Mouse (Mus musculus) adrenal gland, postnatal 36 days (tissue): Measurements from ENCODE around the gene Cltb. TPM values are rescaled to one million over a fixed set of nuclear protein-coding genes. Genes with fewer than 3 reads are reported as not detected.

Experiments
- DNase-seq, 2 experiments: peaks; one replicate each; pipeline ENCODE4 v3.0.0; 2021; ENCODE audit warnings: mixed read lengths in 1 of 2
- total RNA-seq, 2 experiments: library from RNA; stranded (reverse); gene quantifications; 2 replicates each; pipeline ENCODE4 v1.2.3; 2021

The Cltb gene
- total RNA-seq, 2 experiments from 2014 or later: 79.2 to 155 TPM

DNA sequence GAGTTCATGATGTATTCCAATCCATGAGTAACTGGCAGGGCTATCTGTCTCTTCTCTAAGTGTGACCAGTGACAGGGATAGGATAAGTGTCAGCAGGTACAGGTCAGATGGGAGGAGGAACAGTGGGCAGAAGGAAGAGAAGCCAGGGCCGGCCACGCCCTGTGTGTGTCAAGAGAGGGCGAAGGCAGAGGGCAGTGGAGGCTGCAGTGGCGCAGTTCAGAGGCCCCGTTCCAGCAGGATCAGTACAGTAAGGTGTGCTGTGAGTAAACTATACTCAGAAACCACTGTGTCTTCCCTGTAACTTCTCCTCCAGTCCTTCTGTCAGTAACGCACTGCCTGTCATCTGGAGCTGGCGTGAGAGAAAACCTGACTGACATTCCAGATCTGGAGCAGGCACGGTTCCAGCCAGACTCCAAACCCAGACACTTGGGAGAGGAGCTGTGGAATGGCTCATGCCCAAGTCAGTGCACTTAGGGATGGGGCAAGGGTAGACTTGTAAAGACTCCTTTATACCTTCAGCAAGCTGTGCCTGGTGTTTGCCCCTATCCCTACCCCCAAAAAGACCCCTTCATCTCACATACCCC is 14.9 kb downstream of the Cltb start:
- DNase-seq: no peak

DNA sequence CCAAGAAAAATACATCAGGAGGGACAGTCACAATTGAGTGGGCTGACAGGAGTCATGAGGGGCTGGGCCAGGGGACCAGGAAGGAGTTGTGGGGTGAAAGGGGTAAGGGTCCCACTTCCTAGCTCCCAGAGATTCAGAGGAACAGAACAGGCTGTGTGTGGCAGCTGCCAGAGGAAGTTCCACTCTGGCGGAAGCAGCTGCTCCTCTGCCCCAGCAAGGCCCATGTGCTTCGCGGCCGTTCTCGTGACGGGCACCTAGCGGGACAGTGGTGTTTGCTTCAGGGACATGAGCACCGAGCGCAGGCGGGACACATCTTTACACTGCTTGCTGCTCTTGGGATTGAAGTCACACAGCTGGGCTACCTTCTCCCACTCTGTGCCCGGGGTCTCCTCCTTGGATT is 17.5 kb downstream of the Cltb start:
- DNase-seq: no peak

DNA sequence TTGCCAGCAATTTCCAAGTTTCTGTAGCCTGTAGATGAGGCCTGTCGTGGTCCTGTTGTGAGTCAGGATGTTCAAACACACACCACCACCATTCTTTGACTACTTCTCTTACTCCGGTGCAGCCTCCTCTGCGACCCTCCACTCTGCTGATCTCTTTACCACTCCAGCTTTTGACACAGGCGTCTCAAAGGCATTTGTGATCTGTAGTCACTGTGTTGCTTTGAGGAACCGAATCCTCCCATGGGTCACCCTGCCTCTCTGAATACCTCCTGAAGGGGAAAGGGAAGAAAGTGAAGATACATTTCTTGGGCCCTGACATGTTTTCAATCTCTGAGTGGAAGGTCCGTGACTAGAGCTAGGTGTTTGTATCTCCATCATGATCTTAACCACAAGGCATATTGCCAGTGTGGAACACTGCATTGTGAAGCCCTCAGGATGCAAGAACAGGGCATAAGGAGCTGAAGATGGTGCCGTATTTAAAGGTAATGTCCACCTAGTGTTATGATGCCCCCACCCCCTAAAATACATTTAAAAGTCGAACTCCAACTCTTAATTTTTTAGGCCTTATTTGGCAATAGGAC is 19.3 kb downstream of the Cltb start:
- DNase-seq: no peak

DNA sequence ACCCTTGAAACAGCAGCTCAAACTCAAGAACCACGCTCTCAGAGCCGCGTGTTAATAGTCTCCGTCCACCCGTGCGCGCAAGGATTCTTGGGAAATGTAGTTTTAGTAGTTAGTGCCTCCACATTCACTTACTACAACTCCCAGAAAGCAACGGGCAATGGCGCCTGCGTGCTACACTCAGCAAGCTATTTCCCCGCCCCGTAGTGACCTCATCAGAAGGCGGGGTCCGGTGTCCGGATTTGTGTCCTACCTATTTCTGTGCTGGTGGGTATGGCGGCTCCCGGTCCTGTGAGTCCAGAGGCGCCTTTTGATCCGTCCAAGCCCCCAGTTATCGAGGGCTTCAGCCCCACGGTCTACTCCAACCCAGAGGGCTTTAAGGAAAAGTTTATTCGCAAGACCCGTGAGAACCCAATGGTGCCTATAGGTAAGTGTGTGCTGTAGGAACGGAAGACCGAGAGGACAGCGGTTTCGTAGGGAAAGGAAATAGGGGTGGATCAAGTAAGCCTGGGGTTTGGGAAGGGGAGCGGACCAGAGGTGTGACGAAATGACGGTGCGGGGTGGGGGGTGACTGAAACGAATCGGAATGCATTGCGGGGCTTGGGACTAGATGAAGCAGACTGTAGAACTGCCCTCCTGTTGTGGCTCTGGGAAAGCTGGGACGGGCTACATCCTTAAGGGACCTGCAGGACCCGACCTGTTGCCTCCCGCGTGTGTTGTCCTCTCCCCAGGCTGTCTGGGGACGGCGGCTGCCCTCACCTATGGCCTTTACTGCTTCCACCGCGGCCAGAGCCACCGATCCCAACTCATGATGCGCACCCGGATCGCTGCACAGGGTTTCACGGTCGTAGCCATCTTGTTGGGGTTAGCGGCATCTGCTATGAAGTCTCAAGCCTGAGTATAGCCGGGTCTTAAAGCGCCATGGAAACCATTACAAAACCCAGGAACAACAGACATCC is 20.9 kb downstream of the Cltb start, which contains the start of the genes Nop16 and Higd2a:
Nop16 (minus strand) TSS at position 95 of the 956 bp plus-strand sequence.
Higd2a (plus strand) TSS at position 212 of the 956 bp plus-strand sequence.
- DNase-seq: peak; percentile 97

DNA sequence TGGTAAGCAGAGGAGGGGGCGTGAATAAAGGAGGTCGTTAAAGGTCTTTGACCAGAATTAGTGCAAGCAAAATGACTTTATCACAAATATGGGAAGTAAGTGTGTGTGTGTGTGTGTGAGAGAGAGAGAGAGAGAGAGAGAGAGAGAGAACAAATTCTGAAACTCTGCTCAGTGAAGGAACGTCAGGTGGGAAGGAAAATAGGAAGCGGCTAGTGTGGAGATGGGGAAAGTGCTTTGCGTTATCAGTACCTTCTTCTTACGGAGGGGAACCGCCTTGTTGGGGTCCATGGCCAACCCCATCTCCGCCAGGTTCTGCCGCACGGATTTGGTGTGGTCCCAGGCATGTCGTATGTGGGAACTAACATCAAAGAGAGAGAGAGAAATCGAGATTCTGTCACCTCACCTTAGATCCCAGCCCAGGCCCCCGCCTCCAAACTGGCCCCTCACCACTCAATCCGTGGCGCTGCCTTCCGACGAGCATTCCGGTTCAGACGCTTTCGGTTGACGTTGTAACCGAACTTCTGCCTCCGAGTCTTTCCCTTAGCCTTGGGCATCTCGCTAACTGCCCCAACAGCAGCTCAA is 21.6 kb downstream of the Cltb start:
- DNase-seq: no peak

DNA sequence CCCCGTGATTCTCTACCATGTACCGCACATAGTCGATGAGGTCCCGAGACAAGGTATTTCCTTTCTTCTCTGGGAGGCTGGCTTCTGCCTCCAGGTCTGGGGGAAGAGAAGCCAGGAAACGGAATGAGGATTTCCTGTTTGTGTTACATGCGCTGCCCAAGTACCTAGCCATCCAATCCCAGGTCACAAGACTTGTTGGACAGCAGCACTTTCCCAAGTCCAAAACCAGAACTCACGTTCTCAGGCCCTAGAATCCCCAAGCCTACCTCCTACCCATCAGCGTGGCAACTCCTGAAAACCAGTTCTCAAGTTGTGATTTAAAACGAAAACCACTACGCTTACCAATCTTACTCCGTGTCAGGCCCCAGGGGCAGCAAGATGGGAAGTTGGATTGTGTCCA is 25.3 kb downstream of the Cltb start:
- no peak for DNase-seq

DNA sequence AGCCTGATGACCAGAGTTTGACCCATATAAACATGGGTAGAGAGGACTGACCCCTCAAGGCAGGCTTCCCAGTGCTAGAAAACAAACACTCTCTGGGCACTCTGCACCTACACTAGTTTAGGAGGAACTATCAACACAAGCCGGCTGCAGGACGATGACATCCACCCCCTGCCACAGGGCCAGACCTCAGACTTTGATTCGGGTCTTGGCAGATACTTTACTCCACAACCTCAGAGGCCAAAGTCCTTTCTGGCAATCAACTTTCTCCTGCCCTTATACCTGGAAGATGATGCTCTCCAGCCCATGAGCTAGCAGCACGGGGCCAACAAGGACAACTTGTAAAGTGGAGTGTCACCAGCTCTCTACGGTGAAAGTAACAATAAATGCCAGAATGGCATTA is 28.3 kb downstream of the Cltb start:
- DNase-seq: no peak

DNA sequence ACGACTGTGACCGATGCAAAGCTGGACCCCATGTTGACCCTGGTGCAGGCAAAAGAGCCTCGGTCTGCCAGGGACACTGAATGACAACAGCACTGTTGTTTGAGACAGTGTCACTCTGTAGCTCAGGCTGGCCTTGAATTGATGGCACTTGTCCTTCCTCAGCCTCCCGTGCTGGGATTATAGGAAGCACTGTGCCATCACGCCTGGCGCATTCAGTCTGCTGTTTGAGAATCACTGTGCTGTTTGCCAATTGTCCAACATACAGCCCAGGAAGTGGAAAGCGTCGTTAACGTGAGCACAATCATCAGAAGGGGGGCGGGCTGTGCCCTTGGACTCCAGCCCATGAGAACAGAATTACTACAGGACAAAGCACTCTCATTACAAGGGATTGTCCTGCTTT is 29.0 kb downstream of the Cltb start:
- DNase-seq: peak; percentile 65 to 67

DNA sequence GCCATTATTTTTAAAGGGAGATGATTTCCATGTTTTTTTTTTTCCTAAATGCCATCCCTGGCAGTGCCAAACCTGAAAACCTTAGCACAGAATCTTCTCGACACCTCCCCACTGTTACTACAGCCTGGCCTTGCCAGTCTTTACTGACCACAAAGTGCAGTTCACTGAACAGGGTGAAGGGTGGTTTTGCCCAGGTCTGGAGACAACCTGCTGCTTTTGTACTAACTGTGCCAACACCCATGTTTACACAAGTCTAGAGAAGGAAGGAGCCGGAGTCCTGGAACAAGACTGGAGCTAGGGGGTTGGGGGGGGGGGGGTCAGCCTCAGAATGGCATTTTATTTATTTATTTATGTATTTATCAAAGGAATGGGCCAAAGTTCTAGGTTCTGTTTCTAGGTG is 29.8 kb downstream of the Cltb start:
- no peak for DNase-seq

DNA sequence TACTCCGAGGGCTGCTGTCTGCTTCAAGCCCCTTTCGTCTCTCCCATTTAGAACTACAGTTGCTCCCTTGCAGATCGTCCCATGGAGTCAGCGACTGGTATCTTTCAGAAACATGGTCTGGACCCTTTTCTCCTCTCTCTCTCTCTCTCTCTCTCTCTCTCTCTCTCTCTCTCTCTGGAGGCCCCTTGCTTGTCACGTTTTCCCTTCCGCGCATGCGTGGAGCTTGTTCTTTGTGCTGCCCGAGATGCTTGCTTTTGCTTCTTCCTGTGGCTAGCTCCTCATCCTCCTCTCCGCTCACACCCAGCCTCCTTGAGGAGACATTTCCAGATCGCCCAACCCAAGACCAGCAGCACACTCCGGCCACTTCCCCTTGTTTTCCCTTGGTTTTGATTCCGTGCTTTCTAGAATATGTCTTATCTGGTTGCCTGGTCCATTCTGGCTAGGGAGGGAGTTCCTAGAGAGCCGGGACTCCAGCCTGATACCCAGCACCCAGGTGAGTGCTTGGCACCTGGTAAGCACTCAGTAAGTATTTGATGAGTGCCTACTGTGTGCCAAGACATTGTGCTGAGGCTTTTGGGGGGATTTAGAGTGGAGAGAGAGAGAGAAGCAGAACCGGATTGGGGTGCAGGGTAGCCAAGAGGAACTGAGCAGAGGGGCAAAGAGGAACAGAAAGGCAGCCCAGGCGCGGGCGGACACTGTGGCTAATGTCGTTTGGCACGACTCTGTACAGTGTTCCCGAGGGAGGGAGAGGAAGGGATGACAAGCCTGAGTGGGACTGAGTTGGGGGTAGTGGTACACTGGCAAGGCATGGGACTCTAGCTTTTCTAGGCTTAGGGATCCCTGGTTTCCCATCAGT is 33.3 kb downstream of the Cltb start:
- no peak for DNase-seq

DNA sequence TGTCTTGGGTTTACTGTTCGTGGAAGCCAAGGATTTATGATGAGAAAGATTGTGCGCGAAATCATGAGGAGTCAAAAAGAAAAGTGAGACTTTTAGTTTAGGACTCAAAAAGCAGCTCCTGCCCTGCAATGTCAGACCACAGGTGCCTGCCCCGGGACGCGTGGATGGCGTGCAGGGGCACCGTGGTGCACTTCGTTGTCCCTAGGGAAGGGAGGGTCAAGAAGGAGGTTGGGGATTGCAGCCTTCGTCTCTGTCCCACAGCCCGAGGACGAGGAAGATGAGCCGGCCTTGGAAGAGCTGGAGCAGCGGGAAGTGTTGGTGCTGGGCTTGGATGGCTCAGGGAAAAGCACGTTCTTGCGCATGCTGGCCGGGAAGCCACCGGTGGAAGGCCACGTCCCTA is 35.7 kb downstream of the Cltb start:
- peak; percentile 38 to 41 for DNase-seq

DNA sequence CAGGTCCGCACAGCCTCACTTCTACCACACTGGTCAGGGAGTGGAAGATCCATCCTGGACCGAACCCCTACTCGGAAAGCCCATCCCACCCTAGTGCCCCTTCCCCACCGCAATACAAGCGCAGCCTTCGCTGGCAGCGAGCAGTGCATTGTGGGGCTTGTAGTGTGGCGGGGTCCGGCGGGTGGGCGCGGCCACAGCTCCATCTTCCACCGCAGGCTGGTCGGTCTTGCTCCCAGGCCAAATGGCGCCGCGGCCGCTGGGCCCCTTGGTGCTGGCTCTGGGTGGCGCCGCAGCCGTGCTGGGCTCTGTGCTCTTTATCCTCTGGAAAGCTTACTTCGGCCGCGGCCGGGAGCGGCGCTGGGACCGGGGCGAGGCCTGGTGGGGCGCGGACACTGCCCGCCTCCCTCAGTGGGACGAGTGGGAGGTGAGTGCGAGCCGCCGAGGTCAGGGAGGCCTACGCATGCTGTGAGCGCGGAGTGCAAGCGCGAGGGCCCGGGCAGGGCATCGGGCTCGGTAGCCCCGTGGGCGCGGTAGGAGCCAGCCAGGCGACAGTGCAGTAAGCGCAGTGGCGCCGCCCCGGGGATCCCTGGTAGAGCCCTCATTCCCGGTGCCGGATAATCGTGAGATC is 36.2 kb downstream of the Cltb start, which contains the start of gene Arl10:
Arl10 (plus strand) TSS at position 162 of the 628 bp plus-strand sequence.
- peak; percentile 86 to 89 for DNase-seq

DNA sequence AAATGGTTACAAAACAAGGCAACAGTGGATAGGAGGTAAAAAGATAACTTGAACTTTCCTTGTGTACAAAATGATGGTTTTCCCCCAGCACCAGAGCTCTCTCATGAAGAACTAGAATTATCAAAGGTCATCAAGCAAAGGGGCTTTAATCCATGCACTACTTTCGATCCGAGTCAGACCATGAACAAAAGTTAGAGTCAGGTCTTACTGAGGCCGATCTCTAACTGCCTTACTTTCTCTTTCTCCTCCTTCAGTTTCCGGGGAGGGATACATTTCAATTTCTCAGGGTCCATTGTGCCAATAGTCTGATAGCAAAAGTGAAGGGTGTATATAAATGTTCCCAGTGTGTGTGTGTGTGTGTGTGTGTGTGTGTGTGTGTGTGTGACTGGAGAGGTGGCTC is 38.5 kb downstream of the Cltb start:
- DNase-seq: no peak

DNA sequence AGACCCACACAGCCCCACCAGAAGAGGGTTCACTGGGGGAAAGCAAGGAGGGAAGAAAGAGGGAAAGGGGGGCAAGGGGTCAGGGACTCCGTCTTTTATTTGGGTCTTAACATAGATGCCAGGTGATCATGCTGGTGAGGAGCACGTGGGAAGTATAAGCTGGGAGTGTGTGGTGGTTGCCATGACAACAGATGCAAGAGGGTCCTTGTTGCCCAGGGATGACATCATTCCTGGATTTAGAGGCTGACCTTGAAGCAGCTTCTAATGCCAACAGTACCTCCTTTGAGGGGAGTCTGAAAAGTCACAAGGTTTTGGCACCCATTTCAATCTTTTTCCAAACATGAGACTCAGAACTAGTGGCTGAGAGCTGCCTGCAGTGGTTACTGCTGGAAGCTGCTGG is 39.5 kb downstream of the Cltb start:
- DNase-seq: peak; percentile 51 to 52

DNA sequence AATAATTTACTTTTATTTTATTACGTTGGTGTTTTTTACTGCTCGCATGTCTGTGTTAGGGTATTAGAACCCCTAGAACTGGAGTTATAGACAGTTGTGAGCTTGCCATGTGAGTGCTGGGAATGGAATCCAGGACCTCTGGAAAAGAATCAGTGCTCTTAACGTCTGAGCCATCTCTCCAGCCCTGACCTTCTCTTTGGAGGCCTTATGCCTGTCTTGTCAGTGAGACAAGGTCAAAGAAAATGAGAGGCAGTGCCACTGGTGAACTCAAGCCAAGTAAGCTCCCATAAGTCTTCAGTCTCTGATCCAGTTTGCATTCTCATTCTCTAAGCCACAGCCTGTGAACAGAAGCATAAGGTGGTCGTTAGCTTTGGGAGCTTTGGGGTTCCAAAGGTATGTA is 40.4 kb downstream of the Cltb start:
- peak; percentile 61 to 65 for DNase-seq

DNA sequence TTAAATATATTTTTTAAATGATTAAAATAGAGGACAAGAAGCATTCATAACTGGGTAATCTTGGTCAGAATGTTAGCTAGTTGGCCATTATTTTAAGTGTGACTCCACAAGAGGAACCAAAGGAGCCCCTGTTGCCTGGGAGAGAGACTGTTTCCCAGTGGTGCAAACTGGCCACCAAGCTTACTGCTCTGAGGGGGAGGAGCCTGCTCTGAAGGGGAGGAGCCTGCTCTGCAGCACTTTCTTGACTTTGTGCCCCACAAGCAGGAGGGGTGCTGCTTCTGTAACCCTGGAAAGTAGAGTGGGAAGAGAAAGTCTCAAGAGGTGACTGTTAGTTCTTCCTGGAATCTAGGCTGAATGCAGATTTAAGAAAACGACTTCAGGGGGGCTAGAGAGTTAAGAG is 41.9 kb downstream of the Cltb start:
- no peak for DNase-seq

DNA sequence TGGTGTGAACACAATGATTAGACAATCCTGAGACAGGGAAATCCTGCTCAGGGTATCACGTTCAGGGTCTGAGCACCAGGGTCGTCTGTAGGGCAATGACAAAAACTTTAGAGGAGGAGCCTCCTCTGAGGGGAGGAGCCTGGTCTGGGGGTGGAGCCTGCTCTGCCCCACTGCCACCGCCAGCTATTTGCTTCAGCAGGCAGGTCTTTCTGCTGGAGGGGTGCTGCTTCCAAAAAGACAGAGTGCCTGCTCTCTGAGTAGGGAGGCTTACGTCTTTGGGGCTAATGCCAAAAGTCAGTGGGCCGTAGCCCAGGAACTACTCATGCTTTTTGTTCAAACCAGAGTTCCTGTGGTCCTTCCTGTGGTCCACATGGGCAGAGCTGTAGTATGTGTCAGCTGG is 42.8 kb downstream of the Cltb start:
- no peak for DNase-seq

DNA sequence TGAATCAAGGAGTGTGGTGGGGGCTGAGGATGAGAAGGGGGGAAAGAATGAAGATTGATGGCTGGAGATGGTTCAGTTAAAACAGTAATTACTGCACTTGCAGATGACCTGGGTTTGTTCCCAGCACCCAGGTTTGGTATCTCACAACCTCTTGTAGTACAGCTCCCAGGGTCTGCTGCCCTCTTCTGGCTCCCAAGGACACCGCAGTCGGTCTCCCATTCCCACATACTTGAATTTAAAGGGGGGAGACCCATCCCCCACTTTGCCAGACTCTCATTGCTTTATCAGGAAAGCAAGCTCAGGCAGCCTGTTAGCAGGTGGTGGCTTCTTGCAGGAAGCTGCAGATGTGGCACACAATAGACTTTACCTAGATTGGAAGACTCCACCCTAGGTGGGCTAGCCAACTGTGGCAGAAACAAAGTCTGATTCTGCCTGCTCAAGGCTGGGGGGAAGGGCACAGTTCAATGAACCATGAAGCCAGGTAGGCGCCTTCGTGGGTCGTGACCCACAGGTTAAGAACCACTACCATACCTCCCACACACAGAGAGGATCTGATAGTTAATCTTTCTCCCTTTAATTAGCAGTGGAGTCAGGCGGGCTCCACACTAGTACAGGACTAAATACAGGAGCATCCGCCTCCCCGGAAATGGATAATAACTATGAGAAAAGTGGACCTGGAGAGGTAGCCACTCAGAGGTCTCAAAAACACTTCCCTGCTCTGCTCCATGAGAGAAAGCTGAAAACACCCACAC is 45.4 kb downstream of the Cltb start:
- DNase-seq: peak in 1 of 2 experiments; percentile 70

DNA sequence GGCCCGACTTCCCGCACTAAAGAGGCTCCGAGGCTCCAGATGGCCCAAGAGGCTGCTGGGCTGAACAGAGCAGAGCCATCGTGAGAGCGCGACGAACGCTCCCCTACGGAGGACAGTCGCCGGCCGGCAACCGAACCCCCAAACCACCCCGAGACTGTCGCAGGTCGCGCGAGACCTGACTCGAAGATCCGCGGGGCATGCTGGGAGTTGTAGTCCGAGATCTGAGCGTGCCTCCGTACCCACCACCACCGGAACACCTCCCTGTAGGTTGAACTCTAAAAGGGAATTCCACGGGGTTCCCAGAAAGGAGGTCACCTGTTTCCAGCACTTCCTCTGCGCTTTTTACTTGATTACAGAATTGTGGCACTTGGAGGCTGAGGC is 46.0 kb downstream of the Cltb start, which contains the start of gene 4833439L19Rik:
4833439L19Rik (minus strand) TSS at position 235 of the 381 bp plus-strand sequence.
- peak; percentile 97 for DNase-seq
